Mouse (Mus musculus) neural tube, postnatal 0 days (tissue): ENCODE data around the gene Dync1i1. TPM values are rescaled to one million over a fixed set of nuclear protein-coding genes. Genes with fewer than 3 reads are reported as not detected.

Experiments used
- polyA plus RNA-seq: library from polyadenylated mRNA; unstranded; fragments of >200 nt; fragmentation: Nextera tagmentation; extraction: Ambion mirVana; gene quantifications from 2 replicates; pipeline ENCODE4 v1.2.1, GENCODE M21; 2015

Gene Dync1i1
- 76.4 and 78.9 TPM in 2 replicates for polyA plus RNA-seq

DNA sequence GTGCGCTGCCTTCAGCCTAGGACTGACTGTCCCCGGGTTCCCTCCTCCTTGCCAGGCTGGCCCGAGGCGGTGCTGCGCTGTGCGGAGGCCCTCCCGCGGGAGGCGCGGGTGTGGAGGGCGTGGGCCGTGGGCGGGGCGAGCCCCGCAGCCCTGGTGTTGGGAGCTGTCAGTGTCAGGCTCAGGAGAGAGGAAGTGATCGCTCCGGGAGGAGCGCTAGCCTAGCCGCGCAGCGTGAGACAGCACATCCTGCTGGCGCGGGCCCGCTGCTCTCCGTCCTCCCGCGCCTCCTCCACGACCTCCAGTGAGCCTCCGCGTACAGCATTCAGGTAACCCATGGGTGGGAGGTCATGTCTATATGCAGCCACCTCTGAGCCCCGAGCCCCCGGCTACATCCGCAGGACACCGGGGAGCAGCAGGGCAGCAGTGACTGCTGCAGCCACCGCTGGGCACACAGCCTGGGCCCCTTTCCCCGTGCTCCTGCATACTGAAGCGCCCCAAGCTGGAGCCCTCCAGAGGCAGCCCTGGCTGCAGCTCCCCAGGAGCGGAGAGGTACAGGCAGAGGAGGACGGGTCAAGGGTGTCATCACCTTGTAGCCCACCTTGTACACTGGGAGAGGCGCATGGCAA lies at the start of gene Dync1i1:
TSS of gene Dync1i1 (plus strand) at position 29 of the 626 bp plus-strand sequence.

Other genes with a start within 250 kb of the Dync1i1 start
- gene Pdk4, start 229.3 kb upstream of the Dync1i1 start, polyA plus RNA-seq = 1.4 and 1.9 TPM in 2 replicates